Mouse (Mus musculus): Measurements from ENCODE around the gene Eps8l1. TPM values are rescaled to one million over a fixed set of nuclear protein-coding genes. Genes with fewer than 3 reads are reported as not detected.
"Not testable (repeated sequence)": the region's sequence is repeated elsewhere in the genome, so short reads cannot be mapped to it uniquely, and the experiment has no call there.

Eps8l1 gene
- polyA plus RNA-seq, 1 experiment from 2014 or later, result 13.1 TPM

- H3K9ac ChIP-seq, result no peak within 1 kb of the TSS
- 26% methylated on average over 4 of the region's 4 CpGs for WGBS
- H3K4me1 ChIP-seq, result peaks cover 6% of the 10 kb centered on the region; the same call in 1 of the 2 replicates
- no peak within 1 kb of the TSS for H3K4me2 ChIP-seq
- no peak within 1 kb of the TSS for H3K4me3 ChIP-seq
- peaks cover 7% of the 10 kb centered on the region; the same call in 1 of the 2 replicates for H3K27me3 ChIP-seq (replicated peaks)
- H3K27ac ChIP-seq, result no peak within 1 kb of the TSS
- ATAC-seq (replicated peaks), result no peak
- no peaks in the 10 kb centered on the region for H3K36me3 ChIP-seq (replicated peaks)
- H3K9me3 ChIP-seq, result no peaks in the 10 kb centered on the region
These were observed 56.0 kb downstream of the Eps8l1 start, which contains the start of gene Tnnt1 for GRCm38 (mm10) chr7:4516332-4517050. Gene Tnnt1 (minus strand): TSS chr7:4516382.

DNA sequence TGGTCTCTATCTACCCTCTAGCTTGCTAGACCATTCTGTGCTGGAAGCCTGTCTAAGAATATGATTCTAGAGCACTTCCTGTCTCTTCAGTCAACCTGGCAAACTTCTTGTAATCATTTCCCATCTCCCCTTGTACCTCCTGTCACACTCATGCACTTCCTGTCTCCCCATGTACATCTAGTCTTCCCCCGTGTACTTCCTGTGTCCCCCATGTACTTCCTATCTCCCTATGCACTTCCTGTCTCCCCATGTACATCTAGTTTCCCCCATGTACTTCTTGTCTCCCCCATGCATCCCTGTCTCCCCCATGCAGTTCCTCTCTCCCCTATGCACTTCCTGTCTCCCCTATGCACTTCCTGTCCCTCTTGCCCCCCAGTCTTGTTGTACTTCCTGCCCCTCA, 58.0 kb downstream of the Eps8l1 start:
- no peak overlapping the region for H3K27ac ChIP-seq
- H3K27me3 ChIP-seq (replicated peaks), result peaks cover 11% of the 10 kb centered on the region; the same call in 1 of the 2 replicates
- H3K36me3 ChIP-seq (replicated peaks), result no peaks in the 10 kb centered on the region
- H3K4me1 ChIP-seq, result peaks cover 6% of the 10 kb centered on the region; the same call in 1 of the 2 replicates
- no peak overlapping the region for H3K4me2 ChIP-seq
- H3K9me3 ChIP-seq, result no peaks in the 10 kb centered on the region
- 81% methylated on average over 1 of the region's 1 CpGs for WGBS
- no peak for ATAC-seq (replicated peaks)
- no peak overlapping the region for H3K4me3 ChIP-seq
- H3K9ac ChIP-seq, result no peak overlapping the region

- H3K4me3 ChIP-seq, result peak overlapping the region; percentile 19
- H3K36me3 ChIP-seq (replicated peaks), result no peaks in the 10 kb centered on the region
- no peak overlapping the region for H3K9ac ChIP-seq
- no peak overlapping the region for H3K27ac ChIP-seq
- peaks cover 8% of the 10 kb centered on the region for H3K4me1 ChIP-seq
- peaks cover 11% of the 10 kb centered on the region; the same call in 1 of the 2 replicates for H3K27me3 ChIP-seq (replicated peaks)
- H3K9me3 ChIP-seq, result no peaks in the 10 kb centered on the region
- ATAC-seq (replicated peaks), result no peak
- peak overlapping the region; percentile 42 for H3K4me2 ChIP-seq
- 35% methylated on average over 31 of the region's 32 CpGs for WGBS
These were observed 60.9 kb downstream of the Eps8l1 start for GRCm38 (mm10) chr7:4521231-4522003.

DNA sequence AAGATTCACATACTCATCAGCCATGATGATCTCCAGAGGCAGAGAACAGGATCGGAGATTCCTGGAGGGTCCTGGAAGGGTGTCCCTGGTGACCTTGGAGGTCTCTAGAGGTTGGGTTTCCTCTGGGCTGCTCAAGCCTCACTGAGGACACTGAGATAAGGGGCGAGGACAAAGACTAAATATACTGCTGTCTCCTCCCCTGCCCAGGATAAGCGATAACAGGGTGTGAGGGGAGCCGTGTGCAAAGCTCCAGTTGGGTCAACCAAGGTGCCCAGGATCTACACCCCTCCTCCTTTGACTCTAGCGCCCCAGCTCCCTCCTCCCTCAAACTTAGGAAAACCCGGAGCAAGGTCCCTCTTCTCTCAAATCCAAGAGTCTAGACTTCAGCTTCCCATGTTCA, 61.8 kb downstream of the Eps8l1 start:
- H3K9ac ChIP-seq, result no peak overlapping the region
- H3K4me2 ChIP-seq, result no peak overlapping the region
- H3K9me3 ChIP-seq, result no peaks in the 10 kb centered on the region
- ATAC-seq (replicated peaks), result no peak
- no peak overlapping the region for H3K4me3 ChIP-seq
- no peaks in the 10 kb centered on the region for H3K36me3 ChIP-seq (replicated peaks)
- peaks cover 16% of the 10 kb centered on the region for H3K4me1 ChIP-seq
- peaks cover 15% of the 10 kb centered on the region for H3K27me3 ChIP-seq (replicated peaks)
- 87% methylated on average over 6 of the region's 6 CpGs for WGBS
- no peak overlapping the region for H3K27ac ChIP-seq

- Histone ChIP-seq H3K27ac (no peak overlapping the region), H3K4me2 (no peak overlapping the region), H3K9ac (no peak overlapping the region), H3K27me3 (replicated peaks) (peaks cover 17% of the 10 kb centered on the region), H3K4me3 (no peak overlapping the region), H3K9me3 (no peaks in the 10 kb centered on the region), H3K36me3 (replicated peaks) (no peaks in the 10 kb centered on the region), H3K4me1 (peaks cover 18% of the 10 kb centered on the region)
- WGBS, result 93% methylated on average over 33 of the region's 33 CpGs
- ATAC-seq (replicated peaks), result no peak
These were observed 63.0 kb downstream of the Eps8l1 start for GRCm38 (mm10) chr7:4523205-4524130.

GRCm38 (mm10) chr7:4524212-4524922, 63.9 kb downstream of the Eps8l1 start, which contains the start of gene Tnni3:
Gene Tnni3 (minus strand): TSS chr7:4524229.
- not testable (repeated sequence) for H3K4me2 ChIP-seq; H3K27ac ChIP-seq; ATAC-seq (replicated peaks); H3K4me3 ChIP-seq; H3K9ac ChIP-seq; H3K9me3 ChIP-seq; H3K36me3 ChIP-seq (replicated peaks)
- H3K4me1 ChIP-seq, result peaks cover 18% of the 10 kb centered on the region
- 69% methylated on average over 15 of the region's 15 CpGs for WGBS
- H3K27me3 ChIP-seq (replicated peaks), result peaks cover 17% of the 10 kb centered on the region

DNA sequence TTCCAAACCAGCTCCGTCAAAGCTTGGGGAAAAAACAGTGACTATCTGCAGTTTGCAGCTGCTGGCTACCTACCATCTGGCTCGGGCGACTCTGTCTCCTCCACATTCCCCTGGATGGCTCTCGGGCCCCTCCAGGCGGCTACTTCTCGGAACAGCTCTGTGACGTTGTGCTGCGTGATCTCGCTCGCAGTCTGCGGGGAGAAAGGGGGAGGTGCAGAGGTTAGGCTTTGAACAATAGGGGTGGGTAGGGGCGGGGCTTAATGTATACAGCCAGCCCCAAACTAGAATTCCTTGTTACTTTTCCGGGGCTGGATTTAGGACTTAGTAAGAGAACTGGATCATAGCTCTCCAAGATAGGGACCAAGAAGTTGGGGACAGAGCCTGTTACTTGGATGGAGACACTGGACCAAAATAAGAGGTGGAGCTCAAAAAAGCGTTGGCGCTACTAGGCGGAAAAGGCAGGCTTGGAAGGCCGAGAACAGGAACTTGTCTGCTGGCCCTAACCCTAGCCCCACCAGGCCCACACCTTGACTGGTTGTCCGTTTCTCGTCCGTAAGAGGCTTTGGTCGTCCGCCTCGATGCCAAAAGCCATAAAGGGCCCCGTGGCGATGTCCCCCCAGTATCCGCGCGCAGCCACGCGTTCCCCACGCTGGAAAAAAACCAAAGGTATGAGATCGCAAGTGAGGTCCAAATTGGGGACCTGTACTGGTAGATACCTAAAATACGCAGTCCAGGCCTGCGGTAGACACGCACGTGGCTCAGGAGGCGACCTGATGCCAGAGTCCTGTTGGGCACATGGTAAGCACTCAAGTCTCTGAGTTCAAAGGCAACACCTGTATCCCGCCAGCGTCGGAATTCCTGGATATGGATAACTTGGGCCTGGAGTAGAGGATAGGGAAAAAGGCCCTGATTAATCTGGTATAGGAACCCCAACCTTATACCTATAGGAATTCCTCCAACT, 66.1 kb downstream of the Eps8l1 start:
- Histone ChIP-seq H3K4me2 (peak overlapping the region; percentile 60), H3K27ac (peak overlapping the region; percentile 59; the same call in 1 of the 2 replicates), H3K36me3 (replicated peaks) (no peaks in the 10 kb centered on the region), H3K4me1 (peaks cover 15% of the 10 kb centered on the region; the same call in 1 of the 2 replicates), H3K27me3 (replicated peaks) (peaks cover 11% of the 10 kb centered on the region), H3K9me3 (no peaks in the 10 kb centered on the region), H3K9ac (0 out of 2 replicates have a peak overlapping the region, but pooled peaks have one; percentile 20), H3K4me3 (peak overlapping the region; percentile 34)
- ATAC-seq (replicated peaks), result peak; percentile 94
- WGBS, result 22% methylated on average over 40 of the region's 40 CpGs

- Histone ChIP-seq H3K9me3 (no peaks in the 10 kb centered on the region), H3K4me1 (peaks cover 21% of the 10 kb centered on the region), H3K27me3 (replicated peaks) (peaks cover 10% of the 10 kb centered on the region; the same call in 1 of the 2 replicates), H3K4me3 (no peak overlapping the region; the same call in 1 of the 2 replicates), H3K9ac (no peak overlapping the region), H3K4me2 (peak overlapping the region; percentile 60), H3K36me3 (replicated peaks) (no peaks in the 10 kb centered on the region), H3K27ac (no peak overlapping the region)
- no peak; the same call in 1 of the 2 replicates for ATAC-seq (replicated peaks)
- 56% methylated on average over 18 of the region's 18 CpGs for WGBS
These were observed 66.8 kb downstream of the Eps8l1 start for GRCm38 (mm10) chr7:4527302-4527689.

Data from midbrain, embryonic 15.5 days (tissue).